Mouse (Mus musculus) frontal cortex, postnatal 36 days (tissue): Measurements from ENCODE around the gene Neurl4.
A peak's percentile ranks its signal among the peaks of the same experiment; 100 is the strongest.

ENCODE experiments used
- DNase-seq, 2 experiments: peaks; one replicate each; pipeline ENCODE4 v3.0.0; 2022; ENCODE audit warnings: low spot score in 2 of 2

Gene Neurl4

DNA sequence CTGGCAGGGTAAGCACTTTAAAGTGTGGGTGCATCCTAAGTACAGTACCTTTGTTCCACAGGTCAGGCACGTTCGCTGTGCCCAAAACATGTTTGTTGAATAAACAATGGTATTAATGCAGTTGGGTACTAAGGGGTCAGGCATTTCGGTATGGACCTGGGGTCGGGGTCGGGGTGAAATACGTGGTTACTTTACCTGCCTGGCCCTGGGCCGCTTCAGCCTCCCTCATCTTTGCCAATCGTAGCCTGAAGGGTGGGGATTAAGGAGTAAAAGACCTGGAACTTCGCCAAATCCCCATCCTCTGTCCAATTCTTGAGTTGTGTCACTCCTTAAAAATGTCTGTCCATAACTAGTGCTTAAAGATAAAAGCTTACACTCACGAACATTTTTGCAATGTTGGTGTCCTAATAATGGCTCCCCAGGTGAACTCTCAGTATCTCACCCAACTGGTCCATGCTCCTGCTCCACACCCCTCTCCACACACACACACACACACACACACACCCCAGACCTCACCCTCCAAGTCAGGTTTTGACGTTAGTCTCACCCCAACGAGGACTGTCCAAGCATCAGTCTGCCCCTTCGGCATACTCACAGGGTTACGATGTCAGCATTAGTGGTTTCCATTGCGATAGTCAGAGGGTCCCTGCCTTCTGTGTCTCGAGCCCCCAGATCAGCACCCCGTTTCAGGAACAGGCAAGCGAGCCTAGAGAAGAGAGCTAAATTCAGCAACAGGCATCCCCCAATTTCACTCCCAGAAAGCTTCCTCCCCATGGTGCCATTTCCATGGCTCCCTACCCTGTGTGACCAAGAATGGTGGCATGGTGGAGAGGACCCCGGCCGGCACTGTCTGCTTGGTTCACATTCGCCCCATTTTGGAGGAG, 18.8 kb upstream of the Neurl4 start:
- no peak for DNase-seq

DNA sequence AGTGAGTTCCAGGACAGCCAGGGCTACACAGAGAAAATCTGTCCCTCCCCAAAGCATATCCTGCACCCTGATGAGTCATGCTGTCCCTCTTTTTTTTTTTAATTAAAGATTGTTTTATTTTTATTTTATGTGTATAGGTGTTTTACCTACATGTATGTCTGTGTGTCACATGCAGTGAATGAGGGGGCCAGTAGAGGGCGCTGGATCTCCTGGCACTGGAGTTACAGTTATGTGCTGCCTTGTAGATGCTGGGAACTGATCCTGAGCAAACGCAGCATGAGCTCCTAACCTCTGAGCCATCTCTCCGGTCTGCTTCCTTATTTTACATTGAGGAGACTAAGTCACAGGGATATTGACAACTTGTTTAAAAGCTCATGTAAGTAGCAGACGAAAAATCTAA, 17.8 kb upstream of the Neurl4 start:
- DNase-seq, result peak in 1 of 2 experiments; percentile 23

DNA sequence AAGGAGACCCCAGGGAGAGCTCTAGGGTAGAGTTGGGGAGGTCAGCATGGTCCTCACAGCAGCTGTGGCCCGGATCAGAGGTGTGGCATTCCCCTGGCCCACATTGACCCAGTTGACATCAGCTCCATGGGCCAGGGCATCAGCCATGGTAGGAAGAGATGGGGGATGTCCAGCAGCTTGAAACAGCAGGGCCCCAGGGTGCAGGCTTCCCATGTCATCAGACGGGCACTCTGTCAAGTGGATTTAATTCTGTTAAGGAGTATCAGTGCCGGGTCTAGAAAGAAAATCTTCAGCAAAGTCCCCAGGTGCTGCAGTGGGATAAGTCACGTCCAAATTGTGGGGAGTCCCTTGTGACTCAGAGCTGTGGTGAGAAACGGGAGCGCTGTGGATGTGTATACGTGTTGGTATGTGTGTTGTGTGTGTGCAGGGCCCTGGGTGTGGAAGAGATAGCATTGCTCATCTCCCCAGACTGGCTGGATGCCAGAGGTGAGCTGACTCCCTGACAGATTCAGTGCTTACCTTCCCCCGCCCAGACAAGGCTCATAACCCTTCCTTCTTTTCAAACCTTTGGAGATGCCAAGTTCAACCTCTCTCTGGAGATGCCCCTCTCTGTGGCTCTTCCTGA, 17.2 kb upstream of the Neurl4 start:
- no peak for DNase-seq

DNA sequence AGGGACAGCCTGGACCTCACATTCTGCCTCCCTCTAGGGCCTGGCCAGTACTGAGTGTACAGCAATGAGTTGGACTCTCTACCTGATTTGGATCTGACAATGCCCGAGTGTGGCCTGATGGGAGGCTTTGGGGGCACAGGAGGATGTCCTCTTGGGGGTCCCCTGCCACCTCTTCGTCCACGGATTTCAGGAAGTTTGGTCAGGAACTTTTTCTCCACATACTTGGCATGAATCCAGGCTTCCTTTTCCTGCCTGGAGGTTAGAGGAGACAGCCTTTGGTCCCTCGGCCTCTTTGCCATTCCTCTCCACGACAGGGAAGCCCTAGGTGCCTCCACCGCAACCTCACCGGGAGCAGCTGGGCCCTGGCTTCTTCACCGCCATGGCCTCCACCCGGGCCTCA, 16.6 kb upstream of the Neurl4 start:
- no peak for DNase-seq

- DNase-seq, result no peak
Observed at GRCm38 (mm10) chr11:69884663-69885062, 16.2 kb upstream of the Neurl4 start.

- no peak for DNase-seq
Observed at GRCm38 (mm10) chr11:69886907-69887635, 13.8 kb upstream of the Neurl4 start.

GRCm38 (mm10) chr11:69891482-69891881, 9.4 kb upstream of the Neurl4 start:
- DNase-seq, result no peak

GRCm38 (mm10) chr11:69894671-69895070, 6.2 kb upstream of the Neurl4 start:
- DNase-seq, result no peak

- no peak for DNase-seq
Observed at GRCm38 (mm10) chr11:69895291-69895690, 5.6 kb upstream of the Neurl4 start, which contains the start of gene Acap1. TSS of gene Acap1 (minus strand) at chr11:69895539.

- no peak for DNase-seq
Observed at GRCm38 (mm10) chr11:69899870-69900269, 1.0 kb upstream of the Neurl4 start.

DNA sequence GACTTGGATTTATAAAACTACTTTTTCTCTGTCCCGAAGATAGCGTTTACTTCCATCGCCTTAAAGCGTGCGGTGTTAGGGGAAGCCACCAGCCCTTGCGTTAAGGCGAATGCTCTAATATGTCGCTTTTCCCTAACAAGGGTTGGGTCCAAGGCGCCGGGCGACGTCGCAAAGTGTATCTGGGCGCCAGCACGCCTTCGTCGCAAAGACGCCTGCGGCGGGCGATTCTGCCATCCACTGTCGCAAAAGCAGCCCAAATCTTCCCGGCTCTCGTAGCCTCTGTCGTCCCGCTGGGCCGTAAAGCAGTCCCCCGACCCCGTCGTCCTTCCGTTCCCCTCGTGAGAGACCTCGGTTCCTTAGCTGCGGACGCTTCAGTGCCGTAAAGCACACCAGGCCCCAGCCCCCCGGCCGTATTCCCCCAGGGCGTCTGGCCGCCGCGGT, 554 bp downstream of the Neurl4 start:
- DNase-seq, result peak; percentile 96 to 99

- DNase-seq, result no peak
Observed at GRCm38 (mm10) chr11:69901993-69902392, 1.1 kb downstream of the Neurl4 start.

DNA sequence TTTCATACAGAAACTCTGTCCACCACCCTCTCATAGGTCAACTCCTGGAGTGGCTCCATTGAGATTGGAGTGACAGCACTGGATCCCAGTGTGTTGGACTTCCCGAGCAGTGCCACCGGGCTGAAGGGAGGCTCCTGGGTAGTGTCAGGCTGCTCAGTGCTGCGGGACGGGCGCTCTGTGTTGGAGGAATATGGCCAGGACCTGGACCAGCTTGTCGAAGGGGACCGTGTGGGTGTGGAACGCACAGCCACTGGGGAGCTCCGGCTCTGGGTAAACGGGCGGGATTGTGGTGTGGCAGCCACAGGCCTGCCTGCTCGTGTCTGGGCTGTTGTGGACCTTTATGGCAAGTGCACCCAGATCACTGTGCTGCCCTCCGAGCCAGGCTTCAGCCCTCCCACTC, 2.1 kb downstream of the Neurl4 start:
- DNase-seq, result no peak

DNA sequence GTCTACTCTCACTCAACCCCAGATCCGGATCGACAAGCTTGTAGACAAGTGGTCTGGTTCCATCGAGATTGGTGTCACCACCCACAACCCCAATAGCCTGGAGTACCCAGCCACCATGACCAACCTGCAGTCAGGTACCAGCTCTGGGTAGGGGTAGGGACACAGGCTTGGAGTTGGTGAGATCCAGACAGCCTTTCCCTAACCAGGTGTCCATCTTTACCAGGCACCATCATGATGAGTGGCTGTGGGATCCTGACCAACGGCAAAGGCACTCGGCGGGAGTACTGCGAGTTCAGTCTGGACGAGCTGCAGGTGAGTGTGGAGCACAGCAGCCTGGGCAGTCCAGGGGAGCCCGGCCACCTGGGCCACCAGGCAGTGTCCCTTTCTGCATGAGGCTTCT, 3.4 kb downstream of the Neurl4 start:
- DNase-seq, result no peak

- no peak for DNase-seq
Observed at GRCm38 (mm10) chr11:69908645-69909044, 7.8 kb downstream of the Neurl4 start.

DNA sequence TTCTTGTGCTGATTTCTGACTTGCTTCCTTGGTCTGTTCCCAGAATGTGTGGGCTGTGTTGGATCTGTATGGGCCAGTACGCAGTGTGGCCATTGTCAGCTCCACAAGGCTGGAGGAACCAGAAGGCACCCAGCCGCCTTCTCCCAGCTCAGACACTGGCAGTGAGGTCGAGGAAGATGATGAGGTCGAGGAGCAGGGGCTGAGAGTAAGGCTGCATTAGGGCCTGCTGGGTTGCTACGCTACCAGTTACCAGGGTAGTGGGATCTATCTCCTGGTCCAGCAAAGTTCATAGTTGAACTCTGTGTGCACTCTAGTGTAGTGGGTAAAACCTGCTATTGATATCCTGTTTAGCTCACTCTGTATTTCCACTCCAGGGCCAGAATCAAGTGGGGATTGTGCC, 8.3 kb downstream of the Neurl4 start:
- DNase-seq, result no peak

GRCm38 (mm10) chr11:69910177-69910576, 9.3 kb downstream of the Neurl4 start:
- no peak for DNase-seq

GRCm38 (mm10) chr11:69910781-69911560, 10.1 kb downstream of the Neurl4 start:
- DNase-seq, result no peak

DNA sequence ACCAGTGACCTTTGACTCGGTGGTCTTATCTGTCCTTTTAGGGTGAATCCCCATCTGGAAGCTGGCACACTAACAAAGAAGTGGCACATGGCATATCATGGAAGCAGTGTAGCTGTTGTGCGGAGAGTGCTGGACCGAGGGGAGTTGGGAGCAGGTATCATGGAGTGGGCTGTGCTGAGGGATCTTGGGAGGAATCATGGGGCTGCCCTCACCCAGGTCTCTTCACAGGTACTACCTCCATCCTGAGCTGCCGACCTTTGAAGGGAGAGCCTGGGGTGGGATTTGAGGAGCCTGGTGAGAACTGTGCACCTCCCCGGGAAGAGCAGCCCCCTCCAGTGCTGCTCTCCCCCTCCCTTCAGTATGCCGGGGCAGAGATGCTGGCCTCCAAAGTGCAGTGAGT, 10.8 kb downstream of the Neurl4 start:
- no peak for DNase-seq

DNA sequence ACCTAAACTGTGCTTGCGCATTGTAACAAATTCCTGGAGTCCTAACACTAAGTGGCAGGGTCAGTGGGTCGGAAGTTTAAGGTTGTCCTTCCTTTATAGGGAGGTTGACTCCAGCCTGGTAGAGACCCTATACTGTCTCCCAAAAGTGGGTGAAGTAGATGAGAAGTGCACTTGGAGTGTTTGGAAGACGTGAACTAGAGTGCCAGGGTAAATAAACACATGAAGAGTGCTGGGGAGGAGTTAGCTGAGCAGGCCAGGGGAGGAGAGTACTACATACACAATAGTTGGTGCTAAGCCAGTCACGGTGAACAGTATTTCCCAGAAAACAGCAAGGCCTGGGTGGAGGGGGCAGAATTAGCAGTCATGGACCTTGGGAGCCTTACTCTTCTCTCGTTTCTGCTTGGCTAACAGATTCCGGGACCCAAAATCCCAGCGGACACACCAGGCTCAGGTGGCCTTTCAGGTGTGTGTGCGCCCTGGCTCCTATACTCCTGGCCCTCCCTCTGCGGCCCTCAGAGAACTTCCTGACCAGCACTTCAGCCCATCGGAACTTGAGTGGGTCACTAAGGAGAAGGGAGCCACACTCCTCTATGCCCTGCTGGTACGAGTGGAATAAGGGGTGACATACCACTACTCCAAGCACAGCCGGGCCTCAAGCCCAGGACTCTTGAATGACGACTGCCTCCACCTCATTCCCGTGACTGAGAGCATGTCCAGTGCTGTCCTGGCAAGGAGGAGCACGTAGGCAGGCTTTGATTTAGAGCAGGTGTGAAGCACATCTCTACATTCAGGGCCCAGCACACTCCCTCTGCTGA, 12.1 kb downstream of the Neurl4 start:
- no peak for DNase-seq
